Mouse (Mus musculus) hindbrain, postnatal 0 days (tissue): ENCODE measurements around the gene Cfap161. TPM values are rescaled to one million over a fixed set of nuclear protein-coding genes. Genes with fewer than 3 reads are reported as not detected.
A peak's percentile ranks its signal among the peaks of the same experiment; 100 is the strongest.

Source experiments
- ATAC-seq: fragments of 200-750 bp; cut with Nextera tagmentation; 2 replicates; pipeline ENCODE4 v1.8.0; 2017; ENCODE audit warnings: mild to moderate bottlenecking, moderate TSS enrichment, moderate library complexity
- DNase-seq: peaks from one replicate; pipeline ENCODE4 v3.0.0-alpha.2; 2015; ENCODE audit warnings: low spot score
- H3K27ac ChIP-seq: fragments of 300-500 bp; sonication (generic); 2 replicates; pipeline ENCODE4 v1.5.1; 2014; ENCODE audit warnings: mild to moderate bottlenecking
- H3K27me3 ChIP-seq: fragments of 300-500 bp; sonication (generic); 2 replicates; pipeline ENCODE4 v1.6.1; 2014; ENCODE audit warnings: low read length, mixed read lengths; ENCODE audit not compliant: insufficient read depth
- H3K36me3 ChIP-seq: fragments of 300-500 bp; sonication (generic); 2 replicates; pipeline ENCODE4 v1.6.1; 2014; ENCODE audit warnings: low read length, mixed read lengths; ENCODE audit not compliant: insufficient read depth
- H3K4me1 ChIP-seq: fragments of 300-500 bp; sonication (generic); 2 replicates; pipeline ENCODE4 v1.6.1; 2014; ENCODE audit warnings: antibody characterized with exemption, low read length, mixed read lengths; ENCODE audit not compliant: insufficient read depth
- H3K4me2 ChIP-seq: fragments of 300-500 bp; sonication (generic); 2 replicates; pipeline ENCODE4 v1.6.1; 2014; ENCODE audit warnings: low read depth, mild to moderate bottlenecking, low read length, moderate library complexity, mixed read lengths
- H3K4me3 ChIP-seq: fragments of 300-500 bp; sonication (generic); 2 replicates; pipeline ENCODE4 v1.5.1; 2014; ENCODE audit warnings: low read length
- H3K9ac ChIP-seq: fragments of 300-500 bp; sonication (generic); replicated peaks from 2 replicates; pipeline ENCODE4 v1.6.1; 2014; ENCODE audit warnings: mild to moderate bottlenecking, low read length, moderate library complexity, mixed read lengths
- H3K9me3 ChIP-seq: fragments of 300-500 bp; sonication (generic); 2 replicates; pipeline ENCODE4 v1.6.1; 2016; ENCODE audit warnings: low read length, mixed read lengths
- CTCF ChIP-seq: IDR thresholded peaks from 2 replicates; pipeline ENCODE4 v1.5.1; 2016; ENCODE audit warnings: antibody characterized with exemption, control low read depth, low read depth
- WGBS: fragments of 180-500 bp; shearing (Covaris S2); extraction: QIAGEN DNeasy Blood & Tissue Kit; methylation state at CpG from one replicate; pipeline ENCODE4 v1.1.7; 2014; 5-methylcytosine and 5-hydroxymethylcytosine counted together
- polyA plus RNA-seq: library from polyadenylated mRNA; unstranded; fragments of >200 nt; fragmentation: Nextera tagmentation; extraction: Ambion mirVana; gene quantifications from 2 replicates; pipeline ENCODE4 v1.2.1, GENCODE M21; 2015
- total RNA-seq: library from RNA; depleted of rRNA; stranded (reverse); fragments of >200 nt; gene quantifications from 2 replicates; pipeline ENCODE4 v1.2.3, GENCODE M21; 2014

Cfap161 gene
- total and polyA plus RNA-seq, 2 experiments from 2014 or later = 2.1 to 2.5 TPM

DNA sequence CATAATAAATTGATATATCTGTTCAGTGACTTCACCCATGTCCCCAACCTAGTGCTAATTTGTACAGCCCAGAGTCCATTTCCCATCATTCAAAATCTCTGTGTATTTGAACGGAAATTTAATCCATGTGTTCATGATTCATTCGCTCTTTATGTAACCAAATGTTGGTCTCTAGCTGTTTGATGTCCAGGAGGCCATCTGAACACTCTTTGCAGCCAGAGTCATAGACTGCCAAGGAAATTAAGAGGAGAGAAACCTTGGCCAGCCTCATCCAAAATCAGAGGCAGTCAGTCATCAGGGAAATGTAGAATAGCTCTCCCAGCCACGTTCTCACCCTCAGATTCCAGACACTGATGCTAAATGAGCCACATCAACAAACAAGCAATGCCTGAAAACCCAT is 31.0 kb downstream of the Cfap161 start:
- Histone ChIP-seq H3K9ac (no peak overlapping the region), H3K4me1 (no peaks in the 10 kb centered on the region), H3K4me2 (no peak overlapping the region), H3K4me3 (no peak overlapping the region), H3K27me3 (no peaks in the 10 kb centered on the region), H3K36me3 (no peaks in the 10 kb centered on the region), H3K9me3 (no peaks in the 10 kb centered on the region), H3K27ac (no peak overlapping the region)
- DNase-seq (no peak), ATAC-seq (no peak)
- TF ChIP-seq CTCF = no peak
- 70% methylated on average over 3 of the region's 3 CpGs for WGBS

DNA sequence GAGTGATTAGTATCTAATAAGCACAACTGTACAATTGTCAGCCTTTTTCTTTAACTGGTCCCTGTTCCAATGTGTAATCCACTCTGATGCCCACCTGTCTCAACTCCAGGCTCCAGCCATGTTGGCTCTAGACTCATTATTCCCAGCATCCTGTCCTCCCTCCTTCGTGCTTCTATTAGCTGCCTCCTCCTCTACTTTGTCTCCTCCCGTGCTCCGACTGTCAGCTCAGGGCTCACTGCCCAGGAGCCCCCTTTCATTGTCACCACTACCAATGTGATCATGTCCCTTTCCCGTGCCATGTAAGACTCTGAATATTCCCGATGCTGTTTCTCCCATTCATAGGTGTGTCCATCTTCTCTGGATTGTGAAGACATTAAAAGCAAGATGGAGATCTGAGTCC is 32.3 kb downstream of the Cfap161 start:
- no peak overlapping the region for H3K9ac ChIP-seq
- ATAC-seq = no peak
- 75% methylated on average over 5 of the region's 5 CpGs for WGBS
- no peak for TF ChIP-seq CTCF
- H3K4me1 ChIP-seq = no peaks in the 10 kb centered on the region
- H3K27me3 ChIP-seq = no peaks in the 10 kb centered on the region
- H3K27ac ChIP-seq = no peak overlapping the region
- no peak for DNase-seq
- no peak overlapping the region for H3K4me2 ChIP-seq
- no peak overlapping the region for H3K4me3 ChIP-seq
- H3K36me3 ChIP-seq = no peaks in the 10 kb centered on the region
- H3K9me3 ChIP-seq = no peaks in the 10 kb centered on the region

DNA sequence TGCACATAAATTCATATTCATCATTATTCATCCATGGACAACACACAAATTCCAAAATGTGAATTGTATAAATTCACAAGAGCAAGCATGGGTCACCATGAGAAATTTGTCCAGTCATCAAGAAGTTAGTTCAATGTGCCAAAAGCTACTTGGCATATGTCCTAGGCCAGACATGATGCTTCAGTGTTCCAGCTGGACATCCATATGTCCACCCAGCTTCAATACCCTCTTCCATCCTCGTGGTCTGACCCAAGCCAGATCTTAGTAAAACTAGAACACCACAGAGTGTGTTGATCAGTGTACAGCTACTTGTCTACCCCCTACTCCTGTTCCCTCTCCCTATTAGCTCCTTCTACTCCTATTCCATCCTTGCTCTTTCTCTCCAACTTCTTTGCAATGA is 43.6 kb downstream of the Cfap161 start:
- no peaks in the 10 kb centered on the region for H3K36me3 ChIP-seq
- no peak overlapping the region for H3K9ac ChIP-seq
- TF ChIP-seq CTCF = no peak
- H3K4me3 ChIP-seq = no peak overlapping the region
- H3K4me2 ChIP-seq = no peak overlapping the region
- 48% methylated on average over 1 of the region's 1 CpGs for WGBS
- H3K9me3 ChIP-seq = no peaks in the 10 kb centered on the region
- no peak for ATAC-seq
- H3K4me1 ChIP-seq = no peaks in the 10 kb centered on the region
- peak; percentile 34 for DNase-seq
- H3K27me3 ChIP-seq = no peaks in the 10 kb centered on the region
- no peak overlapping the region for H3K27ac ChIP-seq

DNA sequence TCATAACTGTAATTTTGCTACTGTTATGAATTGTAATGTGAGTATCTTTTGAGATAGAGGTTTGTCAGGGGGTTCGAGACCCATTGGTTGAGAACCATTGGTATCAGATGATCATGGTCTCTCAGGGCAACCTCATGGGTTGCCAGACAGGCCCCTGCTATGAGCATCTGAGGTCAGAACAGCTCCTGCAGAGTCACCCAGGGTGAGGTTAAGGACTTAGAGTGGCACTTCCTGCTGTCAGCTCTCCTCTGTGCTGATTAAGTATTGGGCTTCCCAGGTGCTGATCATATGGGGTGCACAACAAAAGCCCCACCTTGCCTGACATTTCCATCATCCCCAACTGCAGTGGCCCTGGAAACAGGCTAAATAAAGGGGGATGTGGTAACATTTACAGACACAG is 46.3 kb downstream of the Cfap161 start:
- WGBS = 83% methylated on average over 1 of the region's 1 CpGs
- ATAC-seq (no peak), DNase-seq (no peak)
- Histone ChIP-seq H3K36me3 (no peaks in the 10 kb centered on the region), H3K4me2 (no peak overlapping the region), H3K27ac (no peak overlapping the region), H3K4me3 (no peak overlapping the region), H3K9me3 (no peaks in the 10 kb centered on the region), H3K27me3 (no peaks in the 10 kb centered on the region), H3K9ac (no peak overlapping the region), H3K4me1 (peaks cover 4% of the 10 kb centered on the region; the same call in 1 of the 2 replicates)
- no peak for TF ChIP-seq CTCF

DNA sequence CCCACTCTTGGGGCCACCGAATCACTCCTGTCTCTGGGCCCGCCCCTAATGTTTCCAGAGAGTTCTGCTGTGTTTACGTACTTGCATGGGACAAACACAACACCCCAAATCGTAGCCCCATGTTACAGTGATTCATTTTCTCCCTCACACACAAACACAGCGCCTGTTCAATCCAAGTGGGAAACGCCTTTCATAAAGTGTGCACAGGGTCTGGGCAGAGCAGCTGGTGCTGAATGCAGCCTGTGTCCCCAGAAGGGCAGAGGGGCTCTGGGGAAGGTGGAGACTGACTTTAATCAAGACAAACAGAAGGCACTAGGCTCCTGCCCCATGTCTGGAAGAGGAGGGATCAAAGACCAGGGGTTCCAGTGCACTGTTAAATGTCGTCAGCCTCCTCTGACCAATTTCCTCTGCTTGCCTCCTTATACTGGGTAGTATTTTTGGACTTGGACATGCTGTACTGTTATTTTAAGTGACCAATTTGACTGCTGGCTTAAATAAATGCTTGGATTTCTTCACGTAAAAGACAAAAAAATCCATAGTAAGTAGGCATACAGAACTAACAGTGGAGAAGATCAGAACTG is 48.5 kb downstream of the Cfap161 start:
- Histone ChIP-seq H3K36me3 (no peaks in the 10 kb centered on the region), H3K4me2 (0 out of 2 replicates have a peak overlapping the region, but pooled peaks have one; percentile 24), H3K9ac (no peak overlapping the region), H3K4me3 (no peak overlapping the region), H3K27me3 (no peaks in the 10 kb centered on the region), H3K9me3 (no peaks in the 10 kb centered on the region), H3K27ac (no peak overlapping the region), H3K4me1 (peaks cover 4% of the 10 kb centered on the region; the same call in 1 of the 2 replicates)
- no peak for TF ChIP-seq CTCF
- DNase-seq (no peak), ATAC-seq (peak; percentile 37; the same call in 1 of the 2 replicates)
- 60% methylated on average over 8 of the region's 8 CpGs for WGBS

DNA sequence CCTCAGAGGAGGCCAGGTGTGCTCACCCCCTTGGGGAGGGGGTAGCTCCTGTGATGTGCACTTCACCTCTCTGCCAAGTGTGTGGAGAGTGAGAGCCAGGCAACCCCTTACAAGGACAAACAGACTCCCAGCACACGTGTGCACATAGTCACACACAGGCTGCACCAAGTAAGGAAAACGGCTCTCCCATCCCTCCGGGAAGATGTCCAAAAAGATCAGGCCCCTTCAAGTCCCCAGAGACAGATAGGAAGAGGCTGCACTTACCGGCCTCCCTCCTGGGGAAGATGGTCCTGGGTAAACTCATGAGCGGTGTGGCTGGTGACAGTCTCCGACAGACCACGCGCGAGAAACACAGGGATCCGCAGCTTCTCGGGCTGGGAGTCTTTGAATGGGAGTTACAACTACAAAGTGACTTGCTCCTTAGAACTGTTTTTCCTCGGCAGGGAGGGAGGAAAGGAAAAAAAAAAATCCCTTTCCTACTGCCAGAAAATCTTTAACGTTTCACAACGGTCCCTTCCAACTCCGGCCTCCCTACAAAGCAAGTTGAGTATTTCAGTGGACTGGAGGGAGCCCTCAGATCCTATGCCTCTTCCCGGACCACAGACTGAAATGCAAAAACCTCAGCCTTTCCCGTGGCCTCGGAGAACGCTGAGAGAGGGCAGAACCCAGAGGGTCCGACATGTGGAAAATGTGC is 49.1 kb downstream of the Cfap161 start, which contains the start of gene Il16:
Gene Il16, minus strand, starts transcription at position 314 of the 694 bp plus-strand sequence.
- Histone ChIP-seq H3K9ac (no peak within 1 kb of the TSS), H3K4me3 (no peak within 1 kb of the TSS), H3K27ac (no peak within 1 kb of the TSS), H3K9me3 (no peaks in the 10 kb centered on the region), H3K4me1 (peaks cover 4% of the 10 kb centered on the region; the same call in 1 of the 2 replicates), H3K36me3 (no peaks in the 10 kb centered on the region), H3K27me3 (no peaks in the 10 kb centered on the region), H3K4me2 (peak within 1 kb of the TSS; percentile 24)
- WGBS = 37% methylated on average over 20 of the region's 20 CpGs
- DNase-seq (no peak), ATAC-seq (0 out of 2 replicates have a peak, but pooled peaks have one; percentile 53)
- TF ChIP-seq CTCF = no peak

DNA sequence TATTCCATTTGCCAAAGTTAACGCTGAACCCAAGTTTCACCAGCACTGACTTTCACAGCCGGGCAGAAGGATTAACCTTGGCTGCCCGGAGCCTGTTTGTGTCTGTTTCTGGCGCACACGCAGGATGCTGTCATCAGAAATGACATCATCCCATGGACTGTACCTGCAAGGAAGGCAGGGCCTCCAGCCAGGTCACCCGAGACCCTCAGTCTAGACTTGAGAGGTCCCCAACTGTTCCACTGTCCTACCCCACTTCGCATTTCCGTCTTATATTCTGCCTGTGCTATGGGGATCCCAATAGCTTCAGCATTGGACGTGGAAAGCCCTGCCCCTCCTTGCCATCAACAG is 49.6 kb downstream of the Cfap161 start:
- DNase-seq (no peak), ATAC-seq (0 out of 2 replicates have a peak, but pooled peaks have one; percentile 28)
- Histone ChIP-seq H3K9ac (no peak overlapping the region), H3K4me3 (no peak overlapping the region), H3K27me3 (no peaks in the 10 kb centered on the region), H3K4me1 (peaks cover 4% of the 10 kb centered on the region; the same call in 1 of the 2 replicates), H3K4me2 (peak overlapping the region; percentile 24; the same call in 1 of the 2 replicates), H3K9me3 (no peaks in the 10 kb centered on the region), H3K36me3 (no peaks in the 10 kb centered on the region), H3K27ac (no peak overlapping the region)
- WGBS = 79% methylated on average over 9 of the region's 9 CpGs
- TF ChIP-seq CTCF = no peak
